Mouse (Mus musculus) skeletal muscle tissue, adult 2 months (tissue): ENCODE results near the gene Nploc4.

Experiments
- DNase-seq: peaks from one replicate; pipeline ENCODE4 v3.0.0-alpha.2; 2012; ENCODE audit warnings: low read depth, low spot score

Gene Nploc4

GRCm38 (mm10) chr11:120378611-120379540 is 58.6 kb downstream of the Nploc4 start, which contains the start of gene Faap100:
Gene Faap100, minus strand, starts transcription at chr11:120378764.
- peak; percentile 95 for DNase-seq

- DNase-seq, result peak; percentile 77
Observed at GRCm38 (mm10) chr11:120378031-120378610, 59.4 kb downstream of the Nploc4 start.

- DNase-seq, result no peak
Observed at GRCm38 (mm10) chr11:120377337-120377736, 60.2 kb downstream of the Nploc4 start.

GRCm38 (mm10) chr11:120376302-120377160 is 61.0 kb downstream of the Nploc4 start:
- DNase-seq, result no peak

- DNase-seq, result peak; percentile 71
Observed at GRCm38 (mm10) chr11:120375324-120375723, 62.2 kb downstream of the Nploc4 start.

- no peak for DNase-seq
Observed at GRCm38 (mm10) chr11:120373820-120374586, 63.5 kb downstream of the Nploc4 start.

GRCm38 (mm10) chr11:120373025-120373424 is 64.5 kb downstream of the Nploc4 start:
- DNase-seq, result no peak

GRCm38 (mm10) chr11:120369656-120370055 is 67.9 kb downstream of the Nploc4 start:
- peak; percentile 61 for DNase-seq

- DNase-seq, result no peak
Observed at GRCm38 (mm10) chr11:120366443-120367027, 71.0 kb downstream of the Nploc4 start.

GRCm38 (mm10) chr11:120362891-120363290 is 74.6 kb downstream of the Nploc4 start:
- peak; percentile 57 for DNase-seq

GRCm38 (mm10) chr11:120361295-120361694 is 76.2 kb downstream of the Nploc4 start, which contains the start of gene Fscn2:
Gene Fscn2, plus strand, starts transcription at chr11:120361534.
- DNase-seq, result no peak

- no peak for DNase-seq
Observed at GRCm38 (mm10) chr11:120360755-120361154, 76.8 kb downstream of the Nploc4 start.

- DNase-seq, result peak; percentile 74
Observed at GRCm38 (mm10) chr11:120360062-120360461, 77.4 kb downstream of the Nploc4 start.

GRCm38 (mm10) chr11:120359391-120359790 is 78.1 kb downstream of the Nploc4 start:
- no peak for DNase-seq

GRCm38 (mm10) chr11:120357791-120358401 is 79.6 kb downstream of the Nploc4 start:
- DNase-seq, result peak; percentile 54

- no peak for DNase-seq
Observed at GRCm38 (mm10) chr11:120356900-120357299, 80.6 kb downstream of the Nploc4 start.

GRCm38 (mm10) chr11:120356319-120356840 is 81.1 kb downstream of the Nploc4 start:
- no peak for DNase-seq

- DNase-seq, result no peak
Observed at GRCm38 (mm10) chr11:120355277-120356039, 82.0 kb downstream of the Nploc4 start.
